ENCODE assay signal across 11 mouse cellular contexts in genomic region chr4:142953724-142954123, GRCm38 (mm10).
A peak's percentile ranks its signal among the peaks of the same experiment; 100 is the strongest.
DNase-seq lines count a peak whose midpoint lies in the region; ATAC-seq lines count a peak whose summit lies in the region.
"Had no signal": no experiment of that assay in that cellular context is flagged by ENCODE, and none has a peak within 500 bp of the region (broad histone marks: within the 10 kb centered on the region; RNA-seq: fewer than 3 reads in every experiment).

No protein-coding gene starts in this region.

- H3K36me3 ChIP-seq in neural tube, embryonic 11.5 days (ENCODE audit: control insufficient read depth, insufficient read depth, low read length), result no peaks in the 10 kb centered on the region
- H3K36me3 ChIP-seq in forebrain, embryonic 12.5 days (replicated peaks), result no peaks in the 10 kb centered on the region
- no peaks in the 10 kb centered on the region for H3K36me3 ChIP-seq in hindbrain, embryonic 16.5 days (ENCODE audit: control insufficient read depth, insufficient read depth, low read length)
- H3K36me3 ChIP-seq in neural tube, embryonic 14.5 days (ENCODE audit: control insufficient read depth, insufficient read depth, low read length), result no peaks in the 10 kb centered on the region

- H3K9ac ChIP-seq in neural tube, embryonic 11.5 days (ENCODE audit: low read length), result no peak overlapping the region
- H3K9ac ChIP-seq in forebrain, embryonic 12.5 days, result no peak overlapping the region
- no peak overlapping the region for H3K9ac ChIP-seq in hindbrain, embryonic 16.5 days (ENCODE audit: low read depth, low read length)
- no peak overlapping the region for H3K9ac ChIP-seq in neural tube, embryonic 14.5 days (replicated peaks; ENCODE audit: low read depth, low read length)

- no peak overlapping the region for H3K4me2 ChIP-seq in neural tube, embryonic 11.5 days (ENCODE audit: low read depth)
- no peak overlapping the region for H3K4me2 ChIP-seq in forebrain, embryonic 12.5 days
- H3K4me2 ChIP-seq in hindbrain, embryonic 16.5 days (ENCODE audit: low read length), result peak overlapping the region; percentile 15; the same call in 1 of the 2 replicates
- H3K4me2 ChIP-seq in neural tube, embryonic 14.5 days (ENCODE audit: low read depth, low read length), result no peak overlapping the region

- H3K27ac ChIP-seq in neural tube, embryonic 11.5 days (ENCODE audit: low read depth, low read length), result no peak overlapping the region
- 0 out of 2 replicates have a peak overlapping the region, but pooled peaks have one; percentile 53 for H3K27ac ChIP-seq in forebrain, embryonic 12.5 days
- peak overlapping the region; percentile 64 for H3K27ac ChIP-seq in hindbrain, embryonic 16.5 days (ENCODE audit: low read depth, low read length)
- no peak overlapping the region; the same call in 1 of the 2 replicates for H3K27ac ChIP-seq in neural tube, embryonic 14.5 days (ENCODE audit: low read depth, low read length)

- 48% methylated on average over 9 of the region's 9 CpGs for WGBS in neural tube, embryonic 11.5 days
- WGBS in forebrain, embryonic 12.5 days, result 11% methylated on average over 9 of the region's 9 CpGs
- WGBS in hindbrain, embryonic 16.5 days, result 20% methylated on average over 9 of the region's 9 CpGs
- WGBS in neural tube, embryonic 14.5 days, result 20% methylated on average over 9 of the region's 9 CpGs

- H3K9me3 ChIP-seq in neural tube, embryonic 11.5 days (ENCODE audit: control insufficient read depth, low read length), result no peaks in the 10 kb centered on the region
- H3K9me3 ChIP-seq in forebrain, embryonic 12.5 days, result no peaks in the 10 kb centered on the region
- H3K9me3 ChIP-seq in hindbrain, embryonic 16.5 days (ENCODE audit: control insufficient read depth, low read length), result no peaks in the 10 kb centered on the region
- no peaks in the 10 kb centered on the region for H3K9me3 ChIP-seq in neural tube, embryonic 14.5 days (ENCODE audit: control insufficient read depth, low read length)

- ATAC-seq in neural tube, embryonic 11.5 days (ENCODE audit: insufficient read depth, low FRiP score, low TSS enrichment), result no peak
- peak; percentile 20; the same call in 1 of the 2 replicates for ATAC-seq in forebrain, embryonic 12.5 days (ENCODE audit: low FRiP score)
- ATAC-seq in hindbrain, embryonic 16.5 days, result peak; percentile 62
- 0 out of 2 replicates have a peak, but pooled peaks have one; percentile 47 for ATAC-seq in neural tube, embryonic 14.5 days (ENCODE audit: low read depth)
- ATAC-seq in cerebellum, adult (ENCODE audit: insufficient number of reproducible peaks, low FRiP score, low TSS enrichment), result no peak

- H3K4me3 ChIP-seq in neural tube, embryonic 11.5 days (ENCODE audit: low read depth, low read length), result no peak overlapping the region
- H3K4me3 ChIP-seq in forebrain, embryonic 12.5 days (replicated peaks), result no peak overlapping the region
- H3K4me3 ChIP-seq in hindbrain, embryonic 16.5 days (ENCODE audit: low read length), result no peak overlapping the region
- H3K4me3 ChIP-seq in neural tube, embryonic 14.5 days (ENCODE audit: low read depth, low read length), result no peak overlapping the region

- H3K27me3 ChIP-seq in neural tube, embryonic 11.5 days (ENCODE audit: control insufficient read depth, insufficient read depth, low read length), result no peaks in the 10 kb centered on the region
- H3K27me3 ChIP-seq in forebrain, embryonic 12.5 days, result 0 out of 2 replicates have a peak, but pooled peaks cover 4% of the 10 kb centered on the region
- no peaks in the 10 kb centered on the region for H3K27me3 ChIP-seq in hindbrain, embryonic 16.5 days (replicated peaks; ENCODE audit: control insufficient read depth, insufficient read depth, low read length)
- H3K27me3 ChIP-seq in neural tube, embryonic 14.5 days (ENCODE audit: control insufficient read depth, insufficient read depth, low read length), result no peaks in the 10 kb centered on the region

- peak; percentile 17 for DNase-seq in neural tube, embryonic 11.5 days (ENCODE audit: low spot score)
- no peak for DNase-seq in neural tube, embryonic 10.5 days (ENCODE audit: extremely low spot score, low spot score)
- DNase-seq in layer of hippocampus, postnatal 36 days, result no peak
- DNase-seq in layer of hippocampus, adult 9-11 months, result no peak
- DNase-seq: heart, adult 18-20 months; lung, postnatal 10 days; thymus, postnatal 4 days had no signal

- H3K4me1 ChIP-seq in neural tube, embryonic 11.5 days (ENCODE audit: control insufficient read depth, insufficient read depth, low read length), result no peaks in the 10 kb centered on the region
- peaks cover 30% of the 10 kb centered on the region for H3K4me1 ChIP-seq in forebrain, embryonic 12.5 days
- H3K4me1 ChIP-seq in hindbrain, embryonic 16.5 days (ENCODE audit: control insufficient read depth, insufficient read depth, low read depth, low read length), result peaks cover 17% of the 10 kb centered on the region
- H3K4me1 ChIP-seq in neural tube, embryonic 14.5 days (ENCODE audit: control insufficient read depth, insufficient read depth, low read length), result peaks cover 9% of the 10 kb centered on the region

Comparison
In these comparisons a context has a peak if more than half of its experiments do, and no peak if none do; other contexts are left out.
1. ATAC-seq: peak in forebrain, embryonic 12.5 days (single experiment), hindbrain, embryonic 16.5 days (single experiment) and neural tube, embryonic 14.5 days (single experiment); none in neural tube, embryonic 11.5 days (single experiment) and cerebellum, adult (single experiment).
2. H3K27ac ChIP-seq: peak in forebrain, embryonic 12.5 days (single experiment) and hindbrain, embryonic 16.5 days (single experiment); none in neural tube, embryonic 11.5 days (single experiment) and neural tube, embryonic 14.5 days (single experiment).